Mouse (Mus musculus): Measurements from ENCODE around the gene Chd3. TPM values are rescaled to one million over a fixed set of nuclear protein-coding genes. Genes with fewer than 3 reads are reported as not detected.

Gene Chd3
- polyA plus RNA-seq, 1 experiment from 2014 or later = 83.7 TPM

- WGBS = 92% methylated on average over 3 of the region's 3 CpGs
- no peak overlapping the region for H3K27ac ChIP-seq (replicated peaks)
- H3K27me3 ChIP-seq = no peaks in the 10 kb centered on the region
- ATAC-seq (ENCODE audit: low FRiP score, low read depth) = no peak
- H3K9me3 ChIP-seq = no peaks in the 10 kb centered on the region
- no peak overlapping the region for H3K4me3 ChIP-seq
- H3K9ac ChIP-seq = no peak overlapping the region
- no peaks in the 10 kb centered on the region for H3K4me1 ChIP-seq (replicated peaks)
- H3K4me2 ChIP-seq = no peak overlapping the region
- peaks cover 12% of the 10 kb centered on the region for H3K36me3 ChIP-seq
These were observed 73.9 kb downstream of the Chd3 start for GRCm38 (mm10) chr11:69295286-69295685.

Other genes with a start within 250 kb of the Chd3 start
- 0.87 and 0.98 TPM in 2 replicates for gene Hes7, start 249.0 kb downstream of the Chd3 start, polyA plus RNA-seq (2015; fragmentation: Nextera tagmentation; extraction: Ambion mirVana)
- 0.40 and 0.42 TPM in 2 replicates for gene 9130213A22Rik, start 246.8 kb downstream of the Chd3 start, polyA plus RNA-seq (2015; fragmentation: Nextera tagmentation; extraction: Ambion mirVana)
- 4.7 and 6.5 TPM in 2 replicates for gene Aloxe3, start 243.5 kb downstream of the Chd3 start, polyA plus RNA-seq (2015; fragmentation: Nextera tagmentation; extraction: Ambion mirVana)
- gene Alox12b, start 212.4 kb downstream of the Chd3 start, polyA plus RNA-seq (2015; fragmentation: Nextera tagmentation; extraction: Ambion mirVana) = 0.35 and 0.72 TPM in 2 replicates
- 0.34 and 0.44 TPM in 2 replicates for gene Alox8, start 171.6 kb downstream of the Chd3 start, polyA plus RNA-seq (2015; fragmentation: Nextera tagmentation; extraction: Ambion mirVana)
- 0.40 and 0.43 TPM in 2 replicates for gene Gucy2e, start 132.4 kb downstream of the Chd3 start, polyA plus RNA-seq (2015; fragmentation: Nextera tagmentation; extraction: Ambion mirVana)
- 16.2 and 17.3 TPM in 2 replicates for gene Cntrob, start 45.6 kb downstream of the Chd3 start, polyA plus RNA-seq (2015; fragmentation: Nextera tagmentation; extraction: Ambion mirVana)
- 183 and 187 TPM in 2 replicates for gene Trappc1, start 45.4 kb downstream of the Chd3 start, polyA plus RNA-seq (2015; fragmentation: Nextera tagmentation; extraction: Ambion mirVana)
- 4.7 and 5.9 TPM in 2 replicates for gene Kcnab3, start 43.1 kb downstream of the Chd3 start, polyA plus RNA-seq (2015; fragmentation: Nextera tagmentation; extraction: Ambion mirVana)
- 221 and 228 TPM in 2 replicates for gene Rnf227, start 28.9 kb downstream of the Chd3 start, polyA plus RNA-seq (2015; fragmentation: Nextera tagmentation; extraction: Ambion mirVana)
- gene Naa38, start 26.1 kb upstream of the Chd3 start, polyA plus RNA-seq (2015; fragmentation: Nextera tagmentation; extraction: Ambion mirVana) = 109 and 121 TPM in 2 replicates
- gene Cyb5d1, start 26.2 kb upstream of the Chd3 start, polyA plus RNA-seq (2015; fragmentation: Nextera tagmentation; extraction: Ambion mirVana) = 30.6 and 33.5 TPM in 2 replicates
- 6.8 and 7.2 TPM in 2 replicates for gene Tmem88, start 28.8 kb upstream of the Chd3 start, polyA plus RNA-seq (2015; fragmentation: Nextera tagmentation; extraction: Ambion mirVana)
- 33.7 and 34.9 TPM in 2 replicates for gene Kdm6b, start 44.3 kb upstream of the Chd3 start, polyA plus RNA-seq (2015; fragmentation: Nextera tagmentation; extraction: Ambion mirVana)
- 3.4 and 4.0 TPM in 2 replicates for gene Dnah2, start 179.7 kb upstream of the Chd3 start, polyA plus RNA-seq (2015; fragmentation: Nextera tagmentation; extraction: Ambion mirVana)
- gene Efnb3, start 190.8 kb upstream of the Chd3 start, polyA plus RNA-seq (2015; fragmentation: Nextera tagmentation; extraction: Ambion mirVana) = 134 and 160 TPM in 2 replicates
- gene Wrap53, start 210.8 kb upstream of the Chd3 start, polyA plus RNA-seq (2015; fragmentation: Nextera tagmentation; extraction: Ambion mirVana) = 19.6 and 20.6 TPM in 2 replicates
- 61.1 and 64.2 TPM in 2 replicates for gene Trp53, start 211.0 kb upstream of the Chd3 start, polyA plus RNA-seq (2015; fragmentation: Nextera tagmentation; extraction: Ambion mirVana)
- 71.9 and 89.4 TPM in 2 replicates for gene Atp1b2, start 236.5 kb upstream of the Chd3 start, polyA plus RNA-seq (2015; fragmentation: Nextera tagmentation; extraction: Ambion mirVana)
- gene Shbg, start 248.5 kb upstream of the Chd3 start, polyA plus RNA-seq (2015; fragmentation: Nextera tagmentation; extraction: Ambion mirVana) = not detected in 2 replicates

All from hindbrain, embryonic 15.5 days (tissue).